Mouse (Mus musculus): Measurements from ENCODE around the gene Coq5. TPM values are rescaled to one million over a fixed set of nuclear protein-coding genes. Genes with fewer than 3 reads are reported as not detected.

Gene Coq5
- 52.6 and 55.5 TPM in 2 replicates for polyA plus RNA-seq (2014; fragmentation: Nextera tagmentation; extraction: Ambion mirVana)

- peaks cover 5% of the 10 kb centered on the region; the same call in 1 of the 2 replicates for H3K4me1 ChIP-seq (replicated peaks; ENCODE audit: control insufficient read depth, insufficient read depth, low read length)
- peak; percentile 90 for DNase-seq (ENCODE audit: low spot score)
- peak; percentile 66 for ATAC-seq (ENCODE audit: low FRiP score)
- H3K36me3 ChIP-seq (ENCODE audit: control insufficient read depth, insufficient read depth, low read length) = peaks cover 1% of the 10 kb centered on the region; the same call in 1 of the 2 replicates
- peak within 1 kb of the TSS; percentile 89 for H3K4me2 ChIP-seq (replicated peaks; ENCODE audit: low read depth, low read length)
- H3K27ac ChIP-seq (ENCODE audit: low read depth, low read length) = peak within 1 kb of the TSS; percentile 42; the same call in 1 of the 2 replicates
- no peaks in the 10 kb centered on the region for H3K9me3 ChIP-seq (ENCODE audit: control insufficient read depth, low read length)
- H3K9ac ChIP-seq (ENCODE audit: low read depth, low read length) = peak within 1 kb of the TSS; percentile 84
- 4% methylated on average over 45 of the region's 45 CpGs for WGBS
- H3K4me3 ChIP-seq (ENCODE audit: low read depth, low read length) = peak within 1 kb of the TSS; percentile 89
- no peaks in the 10 kb centered on the region for H3K27me3 ChIP-seq (ENCODE audit: control insufficient read depth, insufficient read depth, low read length)
Observed at GRCm38 (mm10) chr5:115279226-115280049, at the start of gene Coq5. Gene Coq5 (plus strand): TSS chr5:115279666.

- H3K4me3 ChIP-seq (ENCODE audit: low read depth, low read length) = no peak overlapping the region
Observed at GRCm38 (mm10) chr5:115230830-115231551, 48.5 kb upstream of the Coq5 start.

GRCm38 (mm10) chr5:115231552-115232120, 47.8 kb upstream of the Coq5 start:
- Histone ChIP-seq H3K9me3 (ENCODE audit: control insufficient read depth, low read length) (no peaks in the 10 kb centered on the region), H3K27ac (ENCODE audit: low read depth, low read length) (no peak overlapping the region), H3K4me1 (replicated peaks; ENCODE audit: control insufficient read depth, insufficient read depth, low read length) (no peaks in the 10 kb centered on the region; the same call in 1 of the 2 replicates), H3K4me3 (ENCODE audit: low read depth, low read length) (no peak overlapping the region), H3K9ac (ENCODE audit: low read depth, low read length) (no peak overlapping the region), H3K27me3 (ENCODE audit: control insufficient read depth, insufficient read depth, low read length) (peaks cover 11% of the 10 kb centered on the region), H3K36me3 (ENCODE audit: control insufficient read depth, insufficient read depth, low read length) (no peaks in the 10 kb centered on the region), H3K4me2 (replicated peaks; ENCODE audit: low read depth, low read length) (no peak overlapping the region)
- DNase-seq (ENCODE audit: low spot score) = no peak
- ATAC-seq (ENCODE audit: low FRiP score) = no peak
- WGBS = 46% methylated on average over 16 of the region's 16 CpGs

More at GRCm38 (mm10) chr5:115230830-115231551, 48.5 kb upstream of the Coq5 start:
- Histone ChIP-seq H3K9ac (ENCODE audit: low read depth, low read length) (no peak overlapping the region), H3K27ac (ENCODE audit: low read depth, low read length) (no peak overlapping the region), H3K36me3 (ENCODE audit: control insufficient read depth, insufficient read depth, low read length) (no peaks in the 10 kb centered on the region), H3K4me2 (replicated peaks; ENCODE audit: low read depth, low read length) (no peak overlapping the region), H3K27me3 (ENCODE audit: control insufficient read depth, insufficient read depth, low read length) (peaks cover 11% of the 10 kb centered on the region), H3K9me3 (ENCODE audit: control insufficient read depth, low read length) (no peaks in the 10 kb centered on the region), H3K4me1 (replicated peaks; ENCODE audit: control insufficient read depth, insufficient read depth, low read length) (no peaks in the 10 kb centered on the region; the same call in 1 of the 2 replicates)
- ATAC-seq (ENCODE audit: low FRiP score) (no peak), DNase-seq (ENCODE audit: low spot score) (no peak)
- WGBS = 44% methylated on average over 15 of the region's 15 CpGs

GRCm38 (mm10) chr5:115232516-115232915, 47.0 kb upstream of the Coq5 start:
- H3K36me3 ChIP-seq (ENCODE audit: control insufficient read depth, insufficient read depth, low read length) = no peaks in the 10 kb centered on the region
- H3K27me3 ChIP-seq (ENCODE audit: control insufficient read depth, insufficient read depth, low read length) = peaks cover 11% of the 10 kb centered on the region
- H3K4me1 ChIP-seq (replicated peaks; ENCODE audit: control insufficient read depth, insufficient read depth, low read length) = no peaks in the 10 kb centered on the region; the same call in 1 of the 2 replicates
- no peak overlapping the region for H3K4me3 ChIP-seq (ENCODE audit: low read depth, low read length)
- H3K9me3 ChIP-seq (ENCODE audit: control insufficient read depth, low read length) = no peaks in the 10 kb centered on the region
- ATAC-seq (ENCODE audit: low FRiP score) (no peak), DNase-seq (ENCODE audit: low spot score) (no peak)
- 78% methylated on average over 6 of the region's 6 CpGs for WGBS
- H3K9ac ChIP-seq (ENCODE audit: low read depth, low read length) = no peak overlapping the region
- H3K4me2 ChIP-seq (replicated peaks; ENCODE audit: low read depth, low read length) = no peak overlapping the region
- no peak overlapping the region for H3K27ac ChIP-seq (ENCODE audit: low read depth, low read length)

- ATAC-seq (ENCODE audit: low FRiP score) (no peak), DNase-seq (ENCODE audit: low spot score) (no peak)
- Histone ChIP-seq H3K4me2 (replicated peaks; ENCODE audit: low read depth, low read length) (no peak overlapping the region), H3K27me3 (ENCODE audit: control insufficient read depth, insufficient read depth, low read length) (peaks cover 11% of the 10 kb centered on the region), H3K27ac (ENCODE audit: low read depth, low read length) (no peak overlapping the region), H3K36me3 (ENCODE audit: control insufficient read depth, insufficient read depth, low read length) (no peaks in the 10 kb centered on the region), H3K9ac (ENCODE audit: low read depth, low read length) (no peak overlapping the region), H3K9me3 (ENCODE audit: control insufficient read depth, low read length) (no peaks in the 10 kb centered on the region), H3K4me3 (ENCODE audit: low read depth, low read length) (no peak overlapping the region), H3K4me1 (replicated peaks; ENCODE audit: control insufficient read depth, insufficient read depth, low read length) (no peaks in the 10 kb centered on the region; the same call in 1 of the 2 replicates)
- 92% methylated on average over 14 of the region's 14 CpGs for WGBS
Observed at GRCm38 (mm10) chr5:115233031-115233780, 46.3 kb upstream of the Coq5 start.

GRCm38 (mm10) chr5:115234519-115234918, 44.9 kb upstream of the Coq5 start:
- H3K27me3 ChIP-seq (ENCODE audit: control insufficient read depth, insufficient read depth, low read length) = peaks cover 11% of the 10 kb centered on the region
- DNase-seq (ENCODE audit: low spot score) = no peak
- no peak overlapping the region for H3K4me2 ChIP-seq (replicated peaks; ENCODE audit: low read depth, low read length)
- no peak for ATAC-seq (ENCODE audit: low FRiP score)
- no peak overlapping the region; the same call in 1 of the 2 replicates for H3K4me3 ChIP-seq (ENCODE audit: low read depth, low read length)
- no peak overlapping the region for H3K9ac ChIP-seq (ENCODE audit: low read depth, low read length)
- no peaks in the 10 kb centered on the region; the same call in none of the 2 replicates for H3K4me1 ChIP-seq (replicated peaks; ENCODE audit: control insufficient read depth, insufficient read depth, low read length)
- 41% methylated on average over 6 of the region's 6 CpGs for WGBS
- H3K27ac ChIP-seq (ENCODE audit: low read depth, low read length) = no peak overlapping the region
- H3K36me3 ChIP-seq (ENCODE audit: control insufficient read depth, insufficient read depth, low read length) = no peaks in the 10 kb centered on the region
- no peaks in the 10 kb centered on the region for H3K9me3 ChIP-seq (ENCODE audit: control insufficient read depth, low read length)

GRCm38 (mm10) chr5:115235323-115235771, 44.1 kb upstream of the Coq5 start:
- no peaks in the 10 kb centered on the region for H3K9me3 ChIP-seq (ENCODE audit: control insufficient read depth, low read length)
- ATAC-seq (ENCODE audit: low FRiP score) (peak; percentile 44), DNase-seq (ENCODE audit: low spot score) (peak; percentile 58)
- no peaks in the 10 kb centered on the region; the same call in none of the 2 replicates for H3K4me1 ChIP-seq (replicated peaks; ENCODE audit: control insufficient read depth, insufficient read depth, low read length)
- peaks cover 3% of the 10 kb centered on the region; the same call in 1 of the 2 replicates for H3K36me3 ChIP-seq (ENCODE audit: control insufficient read depth, insufficient read depth, low read length)
- peak overlapping the region; percentile 57 for H3K9ac ChIP-seq (ENCODE audit: low read depth, low read length)
- H3K27me3 ChIP-seq (ENCODE audit: control insufficient read depth, insufficient read depth, low read length) = peaks cover 11% of the 10 kb centered on the region
- no peak overlapping the region for H3K27ac ChIP-seq (ENCODE audit: low read depth, low read length)
- peak overlapping the region; percentile 85 for H3K4me2 ChIP-seq (replicated peaks; ENCODE audit: low read depth, low read length)
- WGBS = under 1% methylated on average over 45 of the region's 45 CpGs
- H3K4me3 ChIP-seq (ENCODE audit: low read depth, low read length) = peak overlapping the region; percentile 45
